Mouse (Mus musculus): ENCODE results near the gene 1110065P20Rik. TPM values are rescaled to one million over a fixed set of nuclear protein-coding genes. Genes with fewer than 3 reads are reported as not detected.

Gene 1110065P20Rik
- total RNA-seq, 2 experiments from 2014 or later, result 4.2 to 11.8 TPM

Other genes with a start within 250 kb of the 1110065P20Rik start
- not detected in 2 replicates for gene 3100002H09Rik, start 240.4 kb downstream of the 1110065P20Rik start, total RNA-seq (2014; fragmentation: Nextera tagmentation)
- not detected in 2 replicates for gene 3100002H09Rik, start 240.4 kb downstream of the 1110065P20Rik start, total RNA-seq (2017)
- gene Pou3f1, start 194.4 kb downstream of the 1110065P20Rik start, total RNA-seq (2014; fragmentation: Nextera tagmentation), result not detected in 2 replicates
- gene Pou3f1, start 194.4 kb downstream of the 1110065P20Rik start, total RNA-seq (2017), result 0.23 TPM in 1 of 2 replicates, not detected in the other
- gene Utp11, start 157.6 kb downstream of the 1110065P20Rik start, total RNA-seq (2014; fragmentation: Nextera tagmentation), result 54.9 and 55.0 TPM in 2 replicates
- 101 and 103 TPM in 2 replicates for gene Utp11, start 157.6 kb downstream of the 1110065P20Rik start, total RNA-seq (2017)
- gene Fhl3, start 150.5 kb downstream of the 1110065P20Rik start, total RNA-seq (2014; fragmentation: Nextera tagmentation), result 3.3 and 5.3 TPM in 2 replicates
- gene Fhl3, start 150.5 kb downstream of the 1110065P20Rik start, total RNA-seq (2017), result 0.42 and 4.1 TPM in 2 replicates
- gene Sf3a3, start 136.4 kb downstream of the 1110065P20Rik start, total RNA-seq (2014; fragmentation: Nextera tagmentation), result 99.2 and 101 TPM in 2 replicates
- gene Sf3a3, start 136.4 kb downstream of the 1110065P20Rik start, total RNA-seq (2017), result 208 and 222 TPM in 2 replicates
- 77.5 and 89.7 TPM in 2 replicates for gene Inpp5b, start 109.3 kb downstream of the 1110065P20Rik start, total RNA-seq (2014; fragmentation: Nextera tagmentation)
- 43.6 and 56.5 TPM in 2 replicates for gene Inpp5b, start 109.3 kb downstream of the 1110065P20Rik start, total RNA-seq (2017)
- 38.3 and 50.7 TPM in 2 replicates for gene Mtf1, start 49.1 kb downstream of the 1110065P20Rik start, total RNA-seq (2014; fragmentation: Nextera tagmentation)
- gene Mtf1, start 49.1 kb downstream of the 1110065P20Rik start, total RNA-seq (2017), result 35.2 and 44.4 TPM in 2 replicates
- gene Yrdc, start 517 bp downstream of the 1110065P20Rik start, total RNA-seq (2014; fragmentation: Nextera tagmentation), result 32.1 and 62.2 TPM in 2 replicates
- gene Yrdc, start 517 bp downstream of the 1110065P20Rik start, total RNA-seq (2017), result 15.5 and 30.5 TPM in 2 replicates
- gene Maneal, start 11.0 kb upstream of the 1110065P20Rik start, total RNA-seq (2014; fragmentation: Nextera tagmentation), result not detected in 2 replicates
- gene Maneal, start 11.0 kb upstream of the 1110065P20Rik start, total RNA-seq (2017), result 0.19 TPM in 1 of 2 replicates, not detected in the other
- not detected in 2 replicates for gene Epha10, start 29.7 kb upstream of the 1110065P20Rik start, total RNA-seq (2014; fragmentation: Nextera tagmentation)
- not detected in 2 replicates for gene Epha10, start 29.7 kb upstream of the 1110065P20Rik start, total RNA-seq (2017)
- 15.7 and 24.8 TPM in 2 replicates for gene 9930104L06Rik, start 85.9 kb upstream of the 1110065P20Rik start, total RNA-seq (2014; fragmentation: Nextera tagmentation)
- gene 9930104L06Rik, start 85.9 kb upstream of the 1110065P20Rik start, total RNA-seq (2017), result 10.1 and 19.5 TPM in 2 replicates
- 84.8 and 93.5 TPM in 2 replicates for gene Cdca8, start 88.1 kb upstream of the 1110065P20Rik start, total RNA-seq (2014; fragmentation: Nextera tagmentation)
- 121 and 127 TPM in 2 replicates for gene Cdca8, start 88.1 kb upstream of the 1110065P20Rik start, total RNA-seq (2017)
- gene Rspo1, start 135.2 kb upstream of the 1110065P20Rik start, total RNA-seq (2014; fragmentation: Nextera tagmentation), result not detected in 2 replicates
- not detected in 2 replicates for gene Rspo1, start 135.2 kb upstream of the 1110065P20Rik start, total RNA-seq (2017)
- 98.8 and 99.5 TPM in 2 replicates for gene Gnl2, start 165.4 kb upstream of the 1110065P20Rik start, total RNA-seq (2014; fragmentation: Nextera tagmentation)
- gene Gnl2, start 165.4 kb upstream of the 1110065P20Rik start, total RNA-seq (2017), result 228 and 279 TPM in 2 replicates
- not detected in 2 replicates for gene Dnali1, start 214.5 kb upstream of the 1110065P20Rik start, total RNA-seq (2014; fragmentation: Nextera tagmentation)
- gene Dnali1, start 214.5 kb upstream of the 1110065P20Rik start, total RNA-seq (2017), result not detected in 2 replicates
- 25.4 and 26.1 TPM in 2 replicates for gene Snip1, start 215.5 kb upstream of the 1110065P20Rik start, total RNA-seq (2014; fragmentation: Nextera tagmentation)
- gene Snip1, start 215.5 kb upstream of the 1110065P20Rik start, total RNA-seq (2017), result 32.2 and 33.6 TPM in 2 replicates
- 31.2 and 52.8 TPM in 2 replicates for gene Meaf6, start 233.9 kb upstream of the 1110065P20Rik start, total RNA-seq (2014; fragmentation: Nextera tagmentation)
- 34.5 and 49.7 TPM in 2 replicates for gene Meaf6, start 233.9 kb upstream of the 1110065P20Rik start, total RNA-seq (2017)

Data from megakaryocyte-erythroid progenitor cell, adult 5-6 weeks (primary cell).